Mouse (Mus musculus): ENCODE results near the gene Syn3.

Syn3 gene

DNA sequence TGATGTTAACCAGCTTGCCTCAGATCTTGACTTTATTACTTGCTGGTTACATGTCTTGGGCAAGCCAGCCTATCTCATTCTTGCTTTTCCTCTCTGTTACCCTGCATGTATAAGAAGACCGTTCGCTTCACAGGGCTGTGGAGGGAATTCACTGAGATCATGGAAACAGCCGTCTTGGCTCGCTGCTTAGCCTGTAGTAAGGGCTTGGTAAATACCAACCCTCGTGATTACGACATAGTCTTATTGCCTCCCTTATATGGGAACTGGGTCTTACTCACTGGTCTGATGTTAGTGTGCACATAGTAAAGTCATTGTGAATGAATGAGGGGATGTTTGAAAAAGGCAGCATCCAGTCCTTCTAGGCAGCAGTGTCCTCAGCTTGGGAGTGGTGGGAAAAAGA is 188.2 kb downstream of the Syn3 start:
- DNase-seq (ENCODE audit: low spot score in 2 of 2): no peak

- DNase-seq (ENCODE audit: low spot score in 2 of 2): no peak
Measured at GRCm38 (mm10) chr10:86307235-86307634, 191.5 kb downstream of the Syn3 start.

- DNase-seq (ENCODE audit: low spot score in 2 of 2): no peak
Measured at GRCm38 (mm10) chr10:86304583-86304982, 194.1 kb downstream of the Syn3 start.

GRCm38 (mm10) chr10:86303495-86303876 is 195.2 kb downstream of the Syn3 start:
- no peak for DNase-seq (ENCODE audit: low spot score in 2 of 2)

- DNase-seq (ENCODE audit: low spot score in 2 of 2): no peak
Measured at GRCm38 (mm10) chr10:86302761-86303494, 195.8 kb downstream of the Syn3 start.

DNA sequence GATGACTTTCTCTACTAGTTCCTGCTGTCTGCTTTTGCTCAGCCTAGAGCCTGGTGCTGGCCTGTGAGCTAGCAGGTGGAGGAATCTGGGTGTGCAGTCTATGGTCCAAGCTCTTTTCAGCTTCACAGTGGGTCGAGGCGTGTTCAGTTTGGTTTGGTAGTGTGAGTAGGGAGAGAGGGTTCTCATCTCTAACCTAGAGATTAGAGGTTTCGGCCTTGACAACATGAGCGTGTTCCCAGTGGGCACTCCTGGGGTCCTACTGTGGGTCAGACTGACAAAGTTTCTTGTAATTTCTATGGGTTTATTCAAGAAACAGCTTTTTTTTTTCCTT is 196.4 kb downstream of the Syn3 start:
- no peak for DNase-seq (ENCODE audit: low spot score in 2 of 2)

GRCm38 (mm10) chr10:86301593-86302317 is 196.9 kb downstream of the Syn3 start:
- no peak for DNase-seq (ENCODE audit: low spot score in 2 of 2)

DNA sequence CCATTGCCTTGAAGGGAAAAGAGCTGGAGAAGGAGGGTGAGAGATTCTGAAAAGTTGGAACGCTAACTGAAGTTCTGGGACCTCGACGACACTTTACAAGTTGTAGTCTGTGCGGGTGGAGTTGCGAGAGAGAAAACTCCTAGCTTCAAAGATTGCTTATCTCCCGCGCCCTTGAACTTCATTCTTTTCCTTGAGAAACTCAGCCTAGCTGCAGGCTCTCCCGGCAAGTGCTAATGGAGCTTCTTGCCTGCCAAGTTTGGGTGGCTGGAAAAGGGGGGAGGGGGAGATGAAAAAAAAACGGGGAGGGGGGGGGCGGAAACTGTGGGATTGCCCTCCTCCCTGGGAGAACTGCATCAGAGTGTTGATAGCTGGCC is 197.6 kb downstream of the Syn3 start:
- no peak for DNase-seq (ENCODE audit: low spot score in 2 of 2)

- no peak for DNase-seq (ENCODE audit: low spot score in 2 of 2)
Measured at GRCm38 (mm10) chr10:86300293-86301116, 198.2 kb downstream of the Syn3 start, which contains the start of gene Timp3. Timp3 (plus strand) TSS chr10:86300372.

- DNase-seq (ENCODE audit: low spot score in 2 of 2): no peak
Measured at GRCm38 (mm10) chr10:86299795-86300194, 198.9 kb downstream of the Syn3 start.

- DNase-seq (ENCODE audit: low spot score in 2 of 2): no peak
Measured at GRCm38 (mm10) chr10:86298326-86298725, 200.4 kb downstream of the Syn3 start.

DNA sequence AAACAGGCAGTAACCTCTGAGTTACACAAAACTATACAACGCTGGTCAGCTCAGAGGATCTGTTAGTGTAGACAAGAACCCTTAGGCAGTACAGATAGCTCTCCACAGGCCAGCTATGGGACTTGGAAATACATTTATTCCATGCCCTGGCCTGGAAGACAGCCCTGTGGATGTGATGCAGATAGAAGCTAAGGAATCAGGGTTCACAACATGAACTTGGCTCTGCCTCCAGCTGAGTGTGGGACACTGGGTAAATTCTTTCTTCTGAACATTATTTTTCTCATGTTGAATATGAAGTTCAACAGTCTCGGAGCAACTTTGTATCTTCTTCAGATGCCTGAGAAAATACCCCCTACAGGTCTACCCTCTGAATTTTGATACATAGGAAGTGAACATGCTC is 201.4 kb downstream of the Syn3 start:
- no peak for DNase-seq (ENCODE audit: low spot score in 2 of 2)

- DNase-seq (ENCODE audit: low spot score in 2 of 2): peak; percentile 20 to 45
Measured at GRCm38 (mm10) chr10:86296111-86296510, 202.6 kb downstream of the Syn3 start.

- no peak for DNase-seq (ENCODE audit: low spot score in 2 of 2)
Measured at GRCm38 (mm10) chr10:86295454-86296098, 203.1 kb downstream of the Syn3 start.

DNA sequence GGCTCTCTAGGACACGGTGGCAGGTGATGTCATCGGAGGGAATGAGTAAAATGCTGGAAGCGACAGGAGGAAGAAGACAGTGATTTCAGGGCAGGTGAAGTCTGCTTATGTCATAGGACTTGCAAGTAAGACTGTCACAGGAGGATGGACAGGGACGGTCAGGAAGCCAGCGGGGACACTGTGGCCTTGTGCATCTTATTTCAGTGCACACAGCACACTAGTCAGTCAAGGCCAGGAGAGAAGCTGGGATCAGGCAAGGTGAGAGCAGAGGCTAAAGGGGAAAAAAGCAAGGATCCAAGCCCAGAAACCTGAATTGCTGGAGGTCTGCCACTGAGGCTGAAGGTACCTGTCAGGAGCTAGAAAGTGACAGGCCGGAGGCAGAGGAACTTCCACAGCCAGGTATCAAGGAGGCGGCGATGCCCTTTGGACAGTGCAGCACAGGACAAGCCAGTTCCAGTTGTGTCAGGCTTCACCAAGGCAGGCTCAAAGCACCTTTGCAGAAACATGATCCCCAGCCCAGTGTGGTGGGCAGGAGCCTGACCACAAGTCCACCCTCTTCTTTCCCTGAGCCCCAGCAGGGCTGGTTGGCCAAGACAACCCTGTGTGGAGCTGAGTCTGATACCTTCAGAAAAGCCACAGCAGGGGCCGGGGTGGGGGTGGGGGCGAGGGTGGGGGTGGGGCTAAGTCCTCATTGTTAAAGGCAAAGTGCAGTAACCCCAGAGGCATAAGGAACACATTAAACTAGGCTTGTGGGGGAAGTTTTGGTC is 203.9 kb downstream of the Syn3 start:
- DNase-seq (ENCODE audit: low spot score in 2 of 2): no peak

- no peak for DNase-seq (ENCODE audit: low spot score in 2 of 2)
Measured at GRCm38 (mm10) chr10:86293880-86294279, 204.8 kb downstream of the Syn3 start.

DNA sequence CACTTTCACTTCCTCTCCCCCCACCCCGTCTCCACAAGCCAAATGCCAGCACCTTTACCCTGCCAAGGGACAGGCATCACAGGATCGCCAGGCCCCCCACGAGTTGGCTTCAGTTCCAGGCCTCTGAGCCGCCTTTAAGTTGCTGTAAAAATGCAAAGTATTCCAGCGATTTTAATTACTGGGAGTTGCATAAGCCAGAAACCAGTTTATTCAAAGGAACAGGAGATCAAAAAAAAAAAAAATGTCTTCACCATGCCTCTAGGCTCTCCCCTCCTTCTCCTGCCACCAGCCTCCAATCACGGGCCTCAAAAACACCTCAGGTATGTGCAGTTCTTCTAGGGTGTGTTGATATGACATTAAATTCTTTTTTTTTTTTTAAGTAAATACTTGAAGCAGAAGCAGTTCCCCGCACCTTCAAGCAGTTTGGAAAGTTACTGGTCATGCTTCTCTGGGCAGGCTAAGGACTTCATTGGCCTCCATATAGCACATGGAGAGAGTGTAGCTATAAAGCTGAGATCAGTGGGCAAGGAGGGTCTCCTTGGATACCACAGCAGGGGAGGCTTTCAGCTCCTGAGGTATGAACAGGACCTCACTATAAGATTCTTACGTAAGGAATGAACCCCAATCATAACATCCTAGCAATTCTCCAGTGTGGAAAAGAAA is 208.5 kb downstream of the Syn3 start:
- no peak for DNase-seq (ENCODE audit: low spot score in 2 of 2)

DNA sequence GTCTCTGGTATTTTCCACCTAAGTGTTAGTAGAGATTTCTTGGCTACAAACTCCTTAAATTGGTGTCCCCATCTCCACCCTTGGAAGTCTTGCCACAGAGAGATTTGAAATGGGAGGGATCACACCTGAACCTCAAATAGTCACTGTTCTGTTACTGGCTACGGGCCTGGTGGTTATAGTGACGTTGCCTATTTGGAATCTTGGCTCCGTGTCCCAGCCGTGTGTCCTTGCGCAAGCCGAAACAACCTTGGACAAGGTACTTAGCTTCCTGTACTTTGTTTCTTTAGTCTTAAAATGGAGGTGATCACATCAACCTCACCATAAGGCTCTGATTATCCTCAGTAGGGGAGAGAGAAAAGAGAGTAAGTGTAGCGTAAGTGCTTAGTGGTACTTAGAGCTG is 212.2 kb downstream of the Syn3 start:
- DNase-seq (ENCODE audit: low spot score in 2 of 2): no peak

DNA sequence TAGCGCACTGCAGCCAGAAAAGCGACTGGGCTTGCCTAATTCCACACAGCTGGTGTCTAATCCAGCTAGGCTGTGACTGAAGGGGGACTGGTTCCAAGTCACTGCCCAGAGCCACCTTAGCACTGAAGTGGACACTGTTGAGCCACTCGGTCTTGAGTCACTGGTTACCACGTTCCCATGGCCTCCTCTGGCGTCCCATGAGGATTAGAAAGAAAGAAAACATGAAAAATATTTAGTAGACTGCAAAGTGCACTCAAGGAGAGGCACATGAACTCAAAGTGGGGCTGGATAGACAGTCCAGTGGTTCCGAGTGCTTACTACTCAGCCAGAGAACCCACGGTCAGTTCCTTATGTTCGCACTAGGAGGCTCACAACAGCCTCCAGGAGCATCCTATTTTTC is 217.5 kb downstream of the Syn3 start:
- DNase-seq (ENCODE audit: low spot score in 2 of 2): no peak

GRCm38 (mm10) chr10:86279579-86280168 is 219.0 kb downstream of the Syn3 start:
- no peak for DNase-seq (ENCODE audit: low spot score in 2 of 2)

Measured in spleen, postnatal 14 days (tissue).